Mouse (Mus musculus): ENCODE measurements around the gene C2cd4c. TPM values are rescaled to one million over a fixed set of nuclear protein-coding genes. Genes with fewer than 3 reads are reported as not detected.
A peak's percentile ranks its signal among the peaks of the same experiment; 100 is the strongest.

The C2cd4c gene
- total RNA-seq, 2 experiments from 2014 or later, result 16.8 to 17.1 TPM

DNA sequence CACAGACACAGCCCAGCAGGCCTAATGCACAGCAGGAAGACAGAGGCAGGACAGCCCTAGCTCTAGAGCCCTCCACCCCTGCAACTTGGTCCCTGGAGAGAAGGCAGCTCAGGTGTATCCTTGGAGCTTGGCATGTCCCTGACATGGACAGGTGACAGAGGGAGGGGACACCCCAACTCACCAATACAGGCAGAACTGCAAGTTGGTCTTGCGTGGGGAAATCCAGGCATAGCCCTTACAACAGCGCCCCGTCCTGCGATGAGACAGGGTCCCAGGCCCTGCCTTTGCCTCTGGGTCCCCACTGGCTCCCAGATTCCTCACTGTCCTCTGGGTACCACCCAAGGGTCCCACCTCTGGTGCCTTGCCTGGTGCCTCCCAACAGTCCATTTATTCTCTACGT is 28.1 kb downstream of the C2cd4c start:
- DNase-seq (ENCODE audit: extremely low spot score in 1 of 2, low spot score in 2 of 2), result no peak
- no peak for TF ChIP-seq CTCF (IDR thresholded peaks at IDR 0.05)
- H3K4me3 ChIP-seq, result no peak overlapping the region
- no peak overlapping the region for H3K27ac ChIP-seq
- intact Hi-C loops (cut with DNase I), result no loop called here

DNA sequence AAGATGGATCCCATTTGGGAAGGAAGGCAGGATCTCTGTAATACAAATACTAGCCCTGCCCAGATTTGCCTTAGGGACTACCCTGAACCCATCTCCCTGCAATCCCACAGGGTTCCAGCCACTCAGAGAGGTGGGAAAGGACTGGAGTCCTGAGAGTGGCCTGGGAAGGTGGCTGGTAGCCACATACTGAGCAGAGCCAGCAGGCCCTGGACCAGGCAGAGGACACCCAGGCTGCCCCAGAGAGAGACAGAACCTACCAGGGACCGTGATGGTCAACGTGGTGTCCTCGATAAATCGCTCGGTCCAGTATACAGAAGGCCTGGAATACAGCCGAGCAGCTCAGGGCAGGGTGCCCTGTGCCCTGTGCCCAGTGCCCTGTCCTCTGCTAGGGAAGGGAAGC is 28.7 kb downstream of the C2cd4c start:
- no peak overlapping the region for H3K27ac ChIP-seq
- no peak for TF ChIP-seq CTCF (IDR thresholded peaks at IDR 0.05)
- no peak for DNase-seq (ENCODE audit: extremely low spot score in 1 of 2, low spot score in 2 of 2)
- intact Hi-C loops (cut with DNase I), result no loop called here
- no peak overlapping the region for H3K4me3 ChIP-seq

DNA sequence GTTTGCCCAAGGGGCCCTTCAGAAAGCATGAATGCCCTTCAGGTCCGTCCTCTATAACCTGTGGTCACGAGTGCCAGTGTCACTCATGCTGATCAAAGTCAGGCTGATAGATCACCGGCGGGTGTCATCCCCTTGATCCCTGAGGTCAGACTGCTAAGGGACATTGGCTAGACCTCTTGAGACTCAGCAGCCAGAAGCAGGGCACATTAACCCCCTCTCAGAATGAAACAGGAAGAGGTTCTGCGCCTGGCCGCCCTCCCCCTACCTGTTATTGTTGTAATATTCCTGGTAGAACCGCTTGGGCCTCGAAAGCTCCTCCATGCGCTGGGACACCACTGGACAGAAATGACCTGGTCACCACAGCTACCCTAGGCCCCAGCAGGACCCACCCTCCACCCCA is 29.4 kb downstream of the C2cd4c start:
- no peak for DNase-seq (ENCODE audit: extremely low spot score in 1 of 2, low spot score in 2 of 2)
- no peak overlapping the region for H3K27ac ChIP-seq
- intact Hi-C loops (cut with DNase I), result no loop called here
- no peak for TF ChIP-seq CTCF (IDR thresholded peaks at IDR 0.05)
- H3K4me3 ChIP-seq, result no peak overlapping the region

DNA sequence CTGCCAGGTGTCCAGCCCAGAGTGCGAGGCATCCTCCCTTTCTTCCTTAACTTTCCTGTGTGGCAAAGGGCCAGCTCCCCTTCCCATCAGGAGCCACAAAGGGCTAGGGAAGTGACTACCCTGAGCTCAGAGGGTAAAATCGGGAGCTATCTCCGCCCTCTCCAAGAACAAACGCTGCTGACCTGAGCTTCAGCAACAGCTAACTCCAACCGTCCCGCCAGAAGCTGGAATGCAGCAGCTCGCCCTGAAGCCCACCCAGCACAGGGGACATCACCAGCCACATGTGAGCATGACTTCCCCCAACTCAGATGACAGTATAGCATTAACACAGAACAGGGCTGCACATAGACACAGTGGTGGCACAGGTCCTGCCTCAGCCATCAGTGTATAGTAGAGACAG is 29.8 kb downstream of the C2cd4c start:
- Histone ChIP-seq H3K27ac (no peak overlapping the region), H3K4me3 (no peak overlapping the region)
- intact Hi-C loops (cut with DNase I), result no loop called here
- no peak for TF ChIP-seq CTCF (IDR thresholded peaks at IDR 0.05)
- DNase-seq (ENCODE audit: extremely low spot score in 1 of 2, low spot score in 2 of 2), result no peak

DNA sequence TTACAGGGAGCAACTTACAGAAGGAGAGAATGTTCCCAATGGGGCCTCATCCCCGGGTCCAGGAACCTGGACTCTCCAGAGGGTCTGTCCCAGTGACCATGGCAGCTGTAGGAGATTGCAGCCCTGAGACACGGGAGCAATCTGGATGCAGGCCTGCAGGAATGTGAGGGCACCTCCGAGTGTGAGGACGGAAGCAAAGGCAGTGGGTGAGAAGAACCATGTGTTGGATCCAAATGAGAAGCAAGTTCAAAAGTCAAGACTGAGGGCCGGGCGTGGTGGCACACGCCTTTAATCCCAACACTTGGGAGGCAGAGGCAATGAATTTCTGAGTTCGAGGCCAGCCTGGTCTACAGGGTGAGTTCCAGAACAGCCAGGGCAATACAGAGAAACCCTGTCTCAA is 32.3 kb downstream of the C2cd4c start:
- TF ChIP-seq CTCF (IDR thresholded peaks at IDR 0.05), result no peak
- intact Hi-C loops (cut with DNase I), result no loop called here
- DNase-seq (ENCODE audit: extremely low spot score in 1 of 2, low spot score in 2 of 2), result no peak
- Histone ChIP-seq H3K27ac (no peak overlapping the region), H3K4me3 (no peak overlapping the region)

DNA sequence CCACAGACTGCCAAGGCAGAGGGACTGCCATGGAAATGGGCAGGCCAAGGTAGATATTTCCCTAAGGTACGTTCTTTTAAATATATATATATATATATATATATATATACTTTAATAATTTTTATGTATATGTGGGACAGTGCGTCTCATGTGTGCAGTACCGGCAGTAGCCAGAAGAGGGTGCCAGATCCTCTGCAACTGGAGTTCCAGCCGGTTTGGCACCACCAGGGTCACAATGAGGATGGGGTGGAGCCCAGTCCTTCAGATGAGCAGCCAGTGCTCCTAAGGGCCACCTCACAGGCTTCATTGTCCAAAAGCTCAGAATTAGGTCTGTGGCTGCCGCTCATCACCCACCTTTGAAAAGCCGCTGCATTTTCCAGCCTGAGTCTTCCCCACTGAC is 33.0 kb downstream of the C2cd4c start:
- Histone ChIP-seq H3K4me3 (no peak overlapping the region), H3K27ac (no peak overlapping the region)
- DNase-seq (ENCODE audit: extremely low spot score in 1 of 2, low spot score in 2 of 2), result no peak
- peak; percentile 61 for TF ChIP-seq CTCF (IDR thresholded peaks at IDR 0.05)
- intact Hi-C loops (cut with DNase I), result no loop called here

DNA sequence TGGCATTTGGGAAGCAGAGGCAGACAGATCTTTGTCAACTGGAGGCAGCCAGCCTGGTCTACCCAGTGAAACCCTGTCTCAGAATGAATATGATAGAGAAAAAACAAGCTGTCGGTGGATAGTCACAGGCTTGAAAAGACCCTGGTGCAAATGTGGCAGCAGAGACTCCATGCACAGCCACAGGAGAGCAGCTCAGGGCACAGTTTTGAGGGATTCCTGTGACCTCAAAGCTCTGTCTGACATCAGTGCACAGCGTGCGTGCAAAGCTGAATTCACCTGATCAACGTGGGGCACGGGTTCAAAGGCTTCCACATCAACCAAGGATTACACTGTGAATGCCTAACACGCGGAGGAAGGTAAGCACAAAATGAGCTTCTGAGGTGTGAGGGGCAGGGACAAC is 33.5 kb downstream of the C2cd4c start:
- TF ChIP-seq CTCF (IDR thresholded peaks at IDR 0.05), result no peak
- intact Hi-C loops (cut with DNase I), result no loop called here
- DNase-seq (ENCODE audit: extremely low spot score in 1 of 2, low spot score in 2 of 2), result no peak
- Histone ChIP-seq H3K27ac (no peak overlapping the region), H3K4me3 (no peak overlapping the region)

DNA sequence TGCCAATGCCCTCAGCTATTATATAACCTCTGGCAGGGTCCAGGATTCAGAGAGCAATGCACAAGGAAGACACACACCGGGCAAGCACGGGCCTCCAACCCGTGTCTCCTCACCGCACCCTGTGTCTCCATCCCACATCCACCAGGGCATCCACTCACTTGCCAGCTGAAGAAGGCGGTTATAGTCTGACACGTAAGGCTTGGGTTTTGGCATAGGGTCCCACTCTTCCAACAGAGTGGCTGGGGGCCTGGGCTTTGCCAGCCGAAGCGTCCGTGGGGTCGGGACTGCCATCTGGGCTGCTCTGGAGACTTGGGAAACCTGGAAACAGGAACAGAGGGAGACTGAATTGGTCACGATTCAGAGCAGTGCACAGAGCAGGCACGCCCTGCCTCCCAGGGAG is 34.0 kb downstream of the C2cd4c start:
- Histone ChIP-seq H3K27ac (no peak overlapping the region), H3K4me3 (no peak overlapping the region)
- no peak for DNase-seq (ENCODE audit: extremely low spot score in 1 of 2, low spot score in 2 of 2)
- no peak for TF ChIP-seq CTCF (IDR thresholded peaks at IDR 0.05)
- intact Hi-C loops (cut with DNase I), result no loop called here

DNA sequence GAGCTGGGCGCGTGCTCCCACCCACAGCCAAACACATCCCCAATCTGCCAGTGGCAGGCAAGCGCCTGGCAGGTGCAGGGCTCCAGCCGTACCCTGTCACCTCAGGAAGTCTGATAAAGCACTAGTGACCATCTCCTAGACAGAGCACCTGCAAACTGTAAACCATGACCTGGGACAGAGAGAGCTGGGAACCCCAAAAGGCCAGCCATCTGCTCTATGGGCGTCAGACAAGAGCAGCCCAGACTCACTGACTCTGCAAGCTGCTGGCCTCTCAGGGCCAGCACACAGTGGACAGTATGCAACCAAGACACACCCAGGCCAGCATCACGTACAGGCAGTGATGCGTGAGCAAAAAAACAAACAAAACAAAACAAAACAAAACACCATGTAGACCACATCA is 34.9 kb downstream of the C2cd4c start:
- no peak for DNase-seq (ENCODE audit: extremely low spot score in 1 of 2, low spot score in 2 of 2)
- no peak for TF ChIP-seq CTCF (IDR thresholded peaks at IDR 0.05)
- Histone ChIP-seq H3K27ac (no peak overlapping the region), H3K4me3 (no peak overlapping the region)
- intact Hi-C loops (cut with DNase I), result no loop called here

DNA sequence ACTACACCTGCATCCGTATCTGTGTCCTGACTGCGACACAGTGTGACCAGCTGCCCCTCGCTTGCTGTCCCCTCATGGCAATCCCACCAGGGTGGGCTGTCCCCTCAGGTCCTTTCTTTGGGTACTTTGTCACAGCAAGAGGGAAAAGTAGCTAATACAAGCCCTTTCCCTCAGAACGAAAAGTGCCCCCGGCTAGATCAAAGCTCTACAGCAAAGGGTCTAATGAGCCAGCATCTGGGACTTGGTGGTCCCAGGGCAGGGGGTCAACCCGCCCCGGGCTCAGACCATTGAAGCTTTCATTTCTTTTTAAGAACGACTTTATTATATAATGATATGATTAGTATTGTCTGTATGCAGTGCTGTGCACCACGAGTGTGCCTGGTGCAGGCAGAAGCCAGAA is 35.5 kb downstream of the C2cd4c start:
- no peak for TF ChIP-seq CTCF (IDR thresholded peaks at IDR 0.05)
- intact Hi-C loops (cut with DNase I), result no loop called here
- H3K27ac ChIP-seq, result no peak overlapping the region
- no peak for DNase-seq (ENCODE audit: extremely low spot score in 1 of 2, low spot score in 2 of 2)
- no peak overlapping the region for H3K4me3 ChIP-seq

DNA sequence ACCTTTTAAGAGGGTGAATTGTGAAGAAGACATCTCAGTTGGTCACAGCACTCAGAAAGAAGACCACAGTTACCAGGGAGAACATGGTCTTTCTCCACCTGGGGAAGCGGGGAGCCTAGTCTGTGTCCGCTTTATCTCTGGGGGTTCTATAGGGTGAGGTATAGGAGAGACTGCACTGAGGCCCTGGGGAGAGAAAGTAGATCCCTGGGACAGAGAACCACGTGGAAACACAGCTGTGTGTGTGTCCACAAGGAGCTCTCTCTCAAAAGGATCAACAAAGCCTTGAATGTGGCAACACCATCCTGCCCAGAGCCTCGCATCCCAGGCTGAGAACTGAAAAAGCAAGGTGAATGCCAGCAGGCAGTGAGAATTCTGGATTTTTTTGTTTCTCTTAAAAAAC is 36.4 kb downstream of the C2cd4c start:
- no peak for TF ChIP-seq CTCF (IDR thresholded peaks at IDR 0.05)
- Histone ChIP-seq H3K27ac (no peak overlapping the region), H3K4me3 (no peak overlapping the region)
- DNase-seq (ENCODE audit: extremely low spot score in 1 of 2, low spot score in 2 of 2), result no peak
- intact Hi-C loops (cut with DNase I), result no loop called here

DNA sequence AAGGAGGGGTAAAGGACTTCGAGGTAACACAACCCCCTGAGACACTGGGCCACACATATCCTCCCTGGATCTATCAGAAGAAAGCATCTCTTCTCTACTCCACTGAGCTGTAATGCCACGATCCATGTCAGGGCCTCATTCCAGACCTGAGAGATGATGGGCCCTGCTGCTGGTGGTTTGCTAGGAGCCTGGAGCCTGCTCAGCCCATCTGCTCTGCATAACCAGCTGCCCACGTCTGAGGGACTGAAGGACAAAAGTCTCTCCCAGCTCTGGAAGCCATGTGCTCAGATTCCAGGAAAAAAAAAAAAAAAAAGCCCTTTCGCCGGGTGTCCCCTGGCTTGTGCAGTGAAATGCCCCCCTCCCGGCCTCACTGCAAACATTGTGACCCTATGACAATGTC is 38.1 kb downstream of the C2cd4c start:
- no peak for DNase-seq (ENCODE audit: extremely low spot score in 1 of 2, low spot score in 2 of 2)
- intact Hi-C loops (cut with DNase I), result no loop called here
- H3K27ac ChIP-seq, result no peak overlapping the region
- no peak overlapping the region for H3K4me3 ChIP-seq
- no peak for TF ChIP-seq CTCF (IDR thresholded peaks at IDR 0.05)

DNA sequence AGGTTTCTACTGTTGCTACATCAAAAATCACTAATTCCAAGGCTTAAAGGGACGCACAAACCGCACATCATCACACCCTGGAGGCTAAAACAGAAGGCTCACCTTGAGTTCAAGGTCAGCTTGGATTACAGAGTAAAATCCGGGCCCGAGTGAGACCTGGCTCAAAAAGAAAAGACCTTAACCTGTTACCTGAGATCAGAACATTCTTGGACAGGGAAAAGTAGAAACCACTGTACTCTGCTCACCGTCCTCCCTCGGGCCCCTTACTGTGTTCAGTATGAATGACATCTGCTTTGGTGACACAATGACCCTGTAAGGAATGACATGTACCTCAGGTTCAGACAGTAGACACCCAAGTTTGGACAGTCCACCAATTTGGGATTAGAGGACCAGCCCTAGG is 39.0 kb downstream of the C2cd4c start:
- intact Hi-C loops (cut with DNase I), result no loop called here
- H3K27ac ChIP-seq, result no peak overlapping the region
- no peak for DNase-seq (ENCODE audit: extremely low spot score in 1 of 2, low spot score in 2 of 2)
- no peak for TF ChIP-seq CTCF (IDR thresholded peaks at IDR 0.05)
- H3K4me3 ChIP-seq, result no peak overlapping the region

DNA sequence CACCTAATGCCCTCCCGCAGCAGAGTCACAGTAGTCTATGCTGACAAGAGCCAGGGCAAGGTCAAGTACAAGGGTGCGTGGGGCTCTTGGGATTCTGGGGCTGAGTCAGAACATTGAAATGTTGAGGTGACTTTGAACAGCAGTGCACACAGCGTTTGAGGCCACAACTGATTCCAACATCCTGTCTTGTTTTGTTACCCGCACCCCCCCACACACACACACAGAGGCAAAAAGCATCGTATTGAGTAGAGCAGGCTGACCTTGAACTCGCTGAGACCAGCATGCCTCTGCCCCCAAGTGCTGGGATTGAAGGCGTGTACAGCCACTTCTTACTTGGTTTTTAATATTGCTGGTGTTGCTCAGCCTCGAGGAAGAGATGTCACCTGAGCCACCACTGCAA is 39.5 kb downstream of the C2cd4c start:
- no peak overlapping the region for H3K4me3 ChIP-seq
- TF ChIP-seq CTCF (IDR thresholded peaks at IDR 0.05), result no peak
- DNase-seq (ENCODE audit: extremely low spot score in 1 of 2, low spot score in 2 of 2), result no peak
- intact Hi-C loops (cut with DNase I), result no loop called here
- H3K27ac ChIP-seq, result no peak overlapping the region

Data from left cerebral cortex, adult 2 months (tissue).